In the genomic region with DNA sequence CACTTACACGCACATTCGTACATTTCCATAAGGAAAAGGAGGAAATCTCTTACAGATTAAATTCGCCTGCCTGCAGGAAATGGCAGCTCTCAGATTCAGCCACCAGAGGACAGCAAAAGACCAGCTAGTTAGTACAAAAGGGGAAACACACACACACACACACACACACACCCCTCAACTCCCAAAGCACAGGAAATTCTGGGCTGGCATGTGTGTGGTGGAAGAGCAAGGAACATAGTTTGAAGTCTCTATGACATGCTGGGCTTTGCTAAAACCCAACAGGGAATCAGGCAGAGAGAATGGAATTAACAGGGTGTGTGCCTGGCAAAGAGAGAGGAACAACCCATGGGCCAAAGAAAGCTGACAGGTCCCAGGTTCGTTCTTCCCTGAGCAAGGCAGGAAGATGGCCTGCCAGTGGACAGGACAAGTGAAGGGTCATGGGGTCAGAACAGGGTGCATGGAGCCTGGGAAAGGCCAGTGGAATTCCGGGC, we compare ENCODE assay signal across 8 mouse cellular contexts. TPM values are rescaled to one million over a fixed set of nuclear protein-coding genes. Genes with fewer than 3 reads are reported as not detected.
DNase-seq lines count a peak whose midpoint lies in the region; ATAC-seq lines count a peak whose summit lies in the region.

No protein-coding gene starts in this region.

- H3K36me3 ChIP-seq in hindbrain, embryonic 10.5 days = no peaks in the 10 kb centered on the region
- H3K36me3 ChIP-seq in hindbrain, embryonic 13.5 days = no peaks in the 10 kb centered on the region
- no peaks in the 10 kb centered on the region for H3K36me3 ChIP-seq in embryonic facial prominence, embryonic 15.5 days

- H3K4me1 ChIP-seq in hindbrain, embryonic 10.5 days (replicated peaks) = peaks cover 47% of the 10 kb centered on the region
- H3K4me1 ChIP-seq in hindbrain, embryonic 13.5 days (replicated peaks) = peaks cover 32% of the 10 kb centered on the region
- H3K4me1 ChIP-seq in embryonic facial prominence, embryonic 15.5 days = peaks cover 40% of the 10 kb centered on the region

- H3K9ac ChIP-seq in hindbrain, embryonic 13.5 days = no peak overlapping the region
- no peak overlapping the region for H3K9ac ChIP-seq in embryonic facial prominence, embryonic 15.5 days

- no peak overlapping the region for H3K4me2 ChIP-seq in hindbrain, embryonic 13.5 days
- H3K4me2 ChIP-seq in embryonic facial prominence, embryonic 15.5 days (replicated peaks) = no peak overlapping the region

- ATAC-seq in hindbrain, embryonic 13.5 days (ENCODE audit: low FRiP score) = no peak
- no peak for ATAC-seq in embryonic facial prominence, embryonic 15.5 days (ENCODE audit: insufficient number of reproducible peaks, low FRiP score, low TSS enrichment, low read depth)

- H3K9me3 ChIP-seq in hindbrain, embryonic 10.5 days = no peaks in the 10 kb centered on the region
- H3K9me3 ChIP-seq in hindbrain, embryonic 13.5 days = no peaks in the 10 kb centered on the region
- H3K9me3 ChIP-seq in embryonic facial prominence, embryonic 15.5 days (replicated peaks) = no peaks in the 10 kb centered on the region

- DNase-seq in hindbrain, embryonic 10.5 days (ENCODE audit: low spot score) = peak; percentile 58
- DNase-seq in NIH3T3 (ENCODE audit: low read depth) = peak; percentile 84
- DNase-seq in heart, postnatal 36 days = peak; percentile 61 to 62
- peak; percentile 80 to 91 for DNase-seq in left cerebral cortex, postnatal 14 days (ENCODE audit: low spot score in 2 of 2)
- DNase-seq in retina, embryonic 14.5 days (ENCODE audit: low spot score) = peak; percentile 68
- DNase-seq in ovary, postnatal 36 days (ENCODE audit: low spot score) = no peak

- no peaks in the 10 kb centered on the region for H3K27me3 ChIP-seq in hindbrain, embryonic 10.5 days (ENCODE audit: insufficient read depth, poor library complexity, severe bottlenecking)
- H3K27me3 ChIP-seq in hindbrain, embryonic 13.5 days = no peaks in the 10 kb centered on the region
- H3K27me3 ChIP-seq in embryonic facial prominence, embryonic 15.5 days = no peaks in the 10 kb centered on the region

- WGBS in hindbrain, embryonic 10.5 days = 62% methylated on average over 5 of the region's 5 CpGs
- 62% methylated on average over 5 of the region's 5 CpGs for WGBS in hindbrain, embryonic 13.5 days
- 40% methylated on average over 5 of the region's 5 CpGs for WGBS in embryonic facial prominence, embryonic 15.5 days

- H3K4me3 ChIP-seq in hindbrain, embryonic 10.5 days = no peak overlapping the region
- no peak overlapping the region for H3K4me3 ChIP-seq in hindbrain, embryonic 13.5 days
- no peak overlapping the region for H3K4me3 ChIP-seq in embryonic facial prominence, embryonic 15.5 days (replicated peaks)

- H3K27ac ChIP-seq in hindbrain, embryonic 10.5 days = peak overlapping the region; percentile 53; the same call in 1 of the 2 replicates
- no peak overlapping the region for H3K27ac ChIP-seq in hindbrain, embryonic 13.5 days
- H3K27ac ChIP-seq in embryonic facial prominence, embryonic 15.5 days (replicated peaks) = peak overlapping the region; percentile 66

- intact Hi-C loops in heart, postnatal 36 days (cut with DNase I) = loop anchor here (1.0 to 2.0 kb wide), 2 partner anchors 59 to 93 kb away; no protein-coding TSS in a partner anchor
- intact Hi-C loops in left cerebral cortex, postnatal 14 days (cut with DNase I) = loop anchor here (5.0 kb wide), 1 partner anchor 95 kb away; no protein-coding TSS in a partner anchor

RNA-seq across cellular contexts. Expression of gene Ppif, which starts 13.8 kb away (rescaled TPM):
- polyA plus RNA-seq in hindbrain, embryonic 10.5 days (2016; fragmentation: Nextera tagmentation; extraction: Ambion mirVana) = 47.3 and 55.7 TPM in 2 replicates
- polyA plus RNA-seq in hindbrain, embryonic 13.5 days (2015; fragmentation: Nextera tagmentation; extraction: Ambion mirVana) = 28.0 and 32.0 TPM in 2 replicates
- 25.3 and 30.6 TPM in 2 replicates for polyA plus RNA-seq in embryonic facial prominence, embryonic 15.5 days (2015; fragmentation: Nextera tagmentation; extraction: Ambion mirVana)
- 100 to 1,000 TPM; 294 to 308 TPM for total RNA-seq in heart, postnatal 36 days (2021)
- total RNA-seq in left cerebral cortex, postnatal 14 days (2021) = 10 to 100 TPM; 23.5 to 25.2 TPM
